18 mouse cellular contexts compared by ENCODE assay signal in genomic region chr13:116003733-116004132, GRCm38 (mm10).
"Had no signal": no experiment of that assay in that cellular context is flagged by ENCODE, and none has a peak within 500 bp of the region (broad histone marks: within the 10 kb centered on the region; RNA-seq: fewer than 3 reads in every experiment).

No protein-coding gene starts in this region.

- ATAC-seq: liver, postnatal 0 days; lung, postnatal 0 days; midbrain, embryonic 13.5 days; midbrain, embryonic 16.5 days had no signal

- H3K27ac ChIP-seq: kidney, embryonic 15.5 days; limb, embryonic 12.5 days; limb, embryonic 15.5 days; liver, embryonic 14.5 days; macrophage; midbrain, embryonic 13.5 days; stomach, embryonic 15.5 days had no signal

- H3K4me3 ChIP-seq: kidney, embryonic 15.5 days; limb, embryonic 12.5 days; limb, embryonic 15.5 days; midbrain, embryonic 13.5 days; stomach, embryonic 15.5 days had no signal

- H3K36me3 ChIP-seq: kidney, embryonic 15.5 days; limb, embryonic 12.5 days; limb, embryonic 15.5 days; midbrain, embryonic 13.5 days; stomach, embryonic 15.5 days had no signal

- H3K9ac ChIP-seq: kidney, embryonic 15.5 days; limb, embryonic 12.5 days; limb, embryonic 15.5 days; liver, embryonic 14.5 days; liver, postnatal 0 days; lung, embryonic 14.5 days; midbrain, embryonic 13.5 days; stomach, embryonic 15.5 days had no signal

- H3K9me3 ChIP-seq: kidney, embryonic 15.5 days; limb, embryonic 12.5 days; limb, embryonic 15.5 days; midbrain, embryonic 13.5 days; stomach, embryonic 15.5 days had no signal

- H3K4me1 ChIP-seq: kidney, embryonic 15.5 days; limb, embryonic 12.5 days; limb, embryonic 15.5 days; midbrain, embryonic 13.5 days; stomach, embryonic 15.5 days had no signal

- H3K27me3 ChIP-seq: kidney, embryonic 15.5 days; limb, embryonic 12.5 days; limb, embryonic 15.5 days; midbrain, embryonic 13.5 days; stomach, embryonic 15.5 days had no signal

- H3K4me2 ChIP-seq: kidney, embryonic 15.5 days; limb, embryonic 12.5 days; limb, embryonic 15.5 days; liver, embryonic 11.5 days; lung, embryonic 14.5 days; midbrain, embryonic 13.5 days; stomach, embryonic 15.5 days had no signal

- DNase-seq: kidney, postnatal 10 days; kidney, postnatal 36 days; left cerebral cortex, postnatal 4 days; liver, postnatal 0 days; lung, embryonic 14.5 days; right cerebral cortex, postnatal 14 days; right cerebral cortex, postnatal 4 days; thymus, postnatal 25 days had no signal
